Mouse (Mus musculus) cortical plate, adult 2 months (tissue): ENCODE measurements around the gene Ube2q2. TPM values are rescaled to one million over a fixed set of nuclear protein-coding genes. Genes with fewer than 3 reads are reported as not detected.
A peak's percentile ranks its signal among the peaks of the same experiment; 100 is the strongest.
"Not testable (repeated sequence)": the region's sequence is repeated elsewhere in the genome, so short reads cannot be mapped to it uniquely, and the experiment has no call there.

Experiments used
- H3K27ac ChIP-seq: fragments of 200-500 bp; 2 replicates; pipeline ENCODE4 v1.5.1; 2012; ENCODE audit warnings: low read length, control low read depth, inconsistent platforms; ENCODE audit not compliant: insufficient read depth
- H3K4me1 ChIP-seq: fragments of 200-500 bp; 2 replicates; pipeline ENCODE4 v1.6.1; 2011; ENCODE audit warnings: low read length; ENCODE audit not compliant: control insufficient read depth, insufficient read depth
- H3K4me3 ChIP-seq: fragments of 200-500 bp; 2 replicates; pipeline ENCODE4 v1.5.1; 2011; ENCODE audit warnings: mild to moderate bottlenecking, low read length, control low read depth; ENCODE audit not compliant: insufficient read depth
- CTCF ChIP-seq: fragments of 200-500 bp; IDR thresholded peaks from 2 replicates; pipeline ENCODE4 v1.5.1; 2011; ENCODE audit warnings: mild to moderate bottlenecking, control low read depth, low read length; ENCODE audit not compliant: insufficient read depth; ENCODE audit errors: extremely low read depth
- POLR2A ChIP-seq: fragments of 200-500 bp; IDR thresholded peaks from 2 replicates; pipeline ENCODE4 v1.6.1; 2011; ENCODE audit warnings: mild to moderate bottlenecking, low read length, control low read depth; ENCODE audit not compliant: insufficient read depth; ENCODE audit errors: extremely low read depth
- polyA plus RNA-seq: library from polyadenylated mRNA; depleted of rRNA; stranded (reverse); fragments of >200 nt; gene quantifications from 2 replicates; pipeline ENCODE4 v1.2.3, GENCODE M21; 2012; rRNA removed

Gene Ube2q2
- polyA plus RNA-seq: 40.8 and 44.8 TPM in 2 replicates

DNA sequence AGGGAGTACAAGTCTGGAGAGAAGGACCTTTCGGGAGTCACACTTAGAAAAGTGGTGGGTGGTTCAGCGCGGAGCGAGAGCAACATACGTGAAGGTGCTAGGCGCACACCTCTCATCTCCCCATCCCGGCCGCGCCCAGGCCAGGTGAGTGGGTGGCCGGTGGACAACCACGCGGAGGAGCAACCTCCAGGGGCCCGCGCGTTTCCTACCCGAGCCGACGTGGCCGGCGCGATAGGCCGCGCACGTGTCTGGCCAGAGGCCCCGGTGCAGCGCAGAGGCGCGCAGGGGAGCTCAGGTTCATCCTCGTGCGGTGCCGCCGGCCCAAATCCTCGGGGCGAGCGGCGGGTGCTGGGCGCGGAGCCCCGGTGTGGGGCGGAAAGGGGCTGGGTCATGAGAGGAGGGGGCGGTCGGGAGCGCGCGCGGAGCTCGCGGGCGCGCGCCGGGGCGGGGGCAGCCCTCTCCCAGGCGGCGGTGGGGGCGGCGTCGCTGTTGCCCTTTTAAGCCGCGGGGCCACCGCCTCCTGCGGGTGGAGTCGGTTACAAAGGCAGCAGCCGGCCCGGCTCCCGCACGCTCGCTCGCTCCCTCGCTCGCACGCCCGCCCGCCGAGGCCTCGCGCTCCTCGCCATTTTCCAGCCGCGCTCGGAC, at the start of gene Ube2q2:
Ube2q2 (plus strand) TSS at position 1 of the 645 bp plus-strand sequence.
- Histone ChIP-seq H3K4me1 (peaks cover 1% of the 10 kb centered on the region; the same call in 1 of the 2 replicates), H3K27ac (peak within 1 kb of the TSS; percentile 81), H3K4me3 (peak within 1 kb of the TSS; percentile 99)
- no peak for TF ChIP-seq POLR2A
- no peak for TF ChIP-seq CTCF

DNA sequence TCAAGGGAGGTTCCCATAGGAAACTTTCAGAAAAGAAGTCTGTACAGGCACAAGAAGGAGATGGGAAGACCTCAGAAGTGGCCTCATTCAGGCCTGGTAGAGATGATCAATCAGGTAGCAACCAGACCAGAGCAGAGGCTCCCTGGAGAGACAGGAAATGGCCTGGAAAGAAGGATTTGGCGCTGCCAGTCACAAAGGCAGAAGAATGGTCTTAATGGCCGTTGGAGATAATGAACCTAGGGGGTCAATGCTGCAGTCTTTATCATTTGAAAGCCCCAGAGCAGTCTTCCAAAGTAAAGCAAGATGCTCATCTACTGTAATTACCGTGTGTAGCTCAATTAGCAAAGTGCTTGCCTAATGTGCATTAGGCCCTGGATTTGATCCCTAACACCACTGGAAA, 47.5 kb upstream of the Ube2q2 start:
- Histone ChIP-seq H3K4me3 (no peak overlapping the region), H3K27ac (no peak overlapping the region)
- TF ChIP-seq CTCF: no peak
- TF ChIP-seq POLR2A: no peak

DNA sequence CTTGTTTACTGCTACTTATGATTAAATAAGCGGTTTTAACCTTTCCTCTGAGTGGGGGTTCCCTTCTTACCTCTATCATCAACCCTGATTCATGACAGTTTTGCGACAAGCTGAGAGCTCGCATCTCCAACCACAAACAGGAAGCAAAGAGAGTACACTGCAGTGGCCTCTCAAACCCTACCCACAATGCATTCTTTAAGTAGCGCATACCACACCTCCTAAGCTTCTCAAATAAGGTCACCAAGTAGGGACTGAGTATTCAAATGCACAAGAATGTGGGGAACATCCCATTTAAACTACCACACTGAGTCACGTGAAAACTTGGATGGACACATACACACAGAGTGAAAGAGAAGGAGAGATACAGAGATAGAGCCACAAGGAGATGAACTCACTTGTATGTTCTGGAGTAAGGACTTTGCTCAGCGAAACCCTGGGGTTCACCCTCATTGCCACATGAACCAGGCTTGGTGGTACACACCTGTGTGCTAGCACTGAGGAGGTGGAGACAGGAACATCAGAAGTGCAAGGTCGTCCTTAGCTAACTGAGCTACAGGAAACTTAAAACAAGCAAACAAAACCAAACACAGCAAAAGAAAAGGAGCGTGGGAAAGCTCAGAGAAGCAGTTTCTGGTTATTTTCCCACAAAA, 46.3 kb upstream of the Ube2q2 start:
- no peak for TF ChIP-seq POLR2A
- no peak for TF ChIP-seq CTCF
- H3K27ac ChIP-seq: no peak overlapping the region
- H3K4me3 ChIP-seq: no peak overlapping the region
- no peaks in the 10 kb centered on the region for H3K4me1 ChIP-seq

More for the DNA sequence above, 47.5 kb upstream of the Ube2q2 start:
- H3K4me1 ChIP-seq: no peaks in the 10 kb centered on the region

DNA sequence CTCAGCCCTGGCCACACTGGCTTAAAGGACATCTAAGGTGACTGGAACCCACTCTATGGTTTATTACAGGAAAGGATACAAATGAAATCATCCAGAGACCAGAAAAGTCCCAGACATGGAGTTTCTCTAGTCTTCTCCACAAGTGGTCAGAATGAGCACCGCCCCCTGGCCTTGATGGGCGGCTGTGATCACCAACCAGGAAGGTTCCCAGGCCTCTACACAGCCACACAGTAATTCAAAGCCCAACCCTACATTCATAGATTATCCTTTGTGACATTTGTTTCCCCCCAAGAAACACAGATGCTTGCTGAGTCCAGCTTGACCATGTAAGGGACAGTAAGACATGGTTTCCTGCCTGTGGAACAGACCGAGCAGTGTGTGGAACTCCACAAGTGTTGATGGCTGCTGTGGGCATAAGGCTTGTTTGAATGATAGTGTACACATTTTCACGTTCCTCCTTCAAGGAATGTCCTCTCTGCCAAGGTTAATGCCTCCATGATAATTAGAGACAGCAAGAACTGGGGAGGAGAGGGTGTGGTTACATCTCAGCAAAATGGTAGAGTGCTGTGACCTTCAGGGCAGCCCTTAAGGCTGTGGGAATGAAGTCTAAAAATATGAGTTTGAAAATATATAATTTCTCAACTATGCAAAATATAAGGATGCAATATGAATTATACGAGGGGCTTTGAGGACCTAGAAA, 45.6 kb upstream of the Ube2q2 start:
- TF ChIP-seq CTCF: no peak
- TF ChIP-seq POLR2A: no peak
- no peaks in the 10 kb centered on the region for H3K4me1 ChIP-seq

DNA sequence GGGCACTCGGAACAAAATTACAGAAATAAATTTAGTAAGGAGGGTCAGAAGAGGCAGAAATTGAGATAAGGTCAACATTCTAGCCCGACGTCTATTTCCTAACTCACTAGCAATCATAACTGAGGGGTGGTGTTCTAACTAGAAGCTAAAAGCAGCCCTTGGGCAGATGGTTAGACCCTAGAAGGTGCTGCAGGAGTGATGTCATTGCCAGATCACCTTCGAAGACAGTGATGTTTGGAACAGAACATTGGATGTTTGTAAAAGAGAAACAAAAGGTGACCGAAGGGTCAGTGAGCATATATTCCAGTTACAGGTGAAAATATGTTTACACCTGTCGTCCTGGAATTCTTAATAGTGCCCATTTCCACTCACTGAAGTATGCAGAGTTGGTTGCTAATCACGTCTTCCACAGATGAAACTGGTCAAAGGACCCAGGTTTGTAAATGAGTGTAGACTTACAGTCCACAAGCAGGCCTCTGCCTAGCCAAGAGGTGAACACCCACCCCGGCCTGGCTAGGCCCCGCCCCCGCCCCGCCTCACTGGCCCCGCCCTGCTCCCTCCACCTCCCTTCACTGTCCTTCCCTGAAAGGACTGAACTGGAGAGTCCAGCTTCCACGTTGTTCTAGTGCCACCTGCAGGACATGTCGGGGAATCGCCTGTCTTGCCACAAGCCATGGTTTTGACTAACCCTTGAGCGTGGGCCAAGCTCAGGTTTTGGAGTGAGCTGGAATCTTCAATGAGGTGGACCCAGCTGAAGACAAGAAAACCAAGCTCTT, 38.4 kb upstream of the Ube2q2 start:
- H3K27ac ChIP-seq: no peak overlapping the region
- no peak overlapping the region for H3K4me3 ChIP-seq
- TF ChIP-seq POLR2A (no peak), CTCF (peak; percentile 97)
- H3K4me1 ChIP-seq: no peaks in the 10 kb centered on the region

More for the DNA sequence above, 45.6 kb upstream of the Ube2q2 start:
- H3K4me3 ChIP-seq: no peak overlapping the region
- H3K27ac ChIP-seq: no peak overlapping the region

DNA sequence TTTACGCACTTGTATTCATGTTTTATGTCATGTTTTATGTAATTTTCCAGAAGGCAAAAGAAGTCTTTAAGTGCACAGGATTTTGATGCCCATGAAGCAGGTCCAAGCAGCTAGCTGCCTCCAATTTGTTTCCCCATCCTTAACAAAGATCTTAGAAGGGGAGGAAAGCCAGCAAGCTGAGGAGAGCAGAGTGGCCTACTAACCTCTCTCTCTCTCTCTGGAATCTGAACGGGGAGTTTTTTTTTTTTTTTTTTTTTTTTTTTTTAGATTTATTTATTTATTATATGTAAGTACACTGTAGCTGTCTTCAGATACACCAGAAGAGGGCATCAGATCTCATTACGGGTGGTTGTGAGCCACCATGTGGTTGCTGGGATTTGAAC, 37.8 kb upstream of the Ube2q2 start:
- H3K27ac ChIP-seq, H3K4me3 ChIP-seq, H3K4me1 ChIP-seq: not testable (repeated sequence)

DNA sequence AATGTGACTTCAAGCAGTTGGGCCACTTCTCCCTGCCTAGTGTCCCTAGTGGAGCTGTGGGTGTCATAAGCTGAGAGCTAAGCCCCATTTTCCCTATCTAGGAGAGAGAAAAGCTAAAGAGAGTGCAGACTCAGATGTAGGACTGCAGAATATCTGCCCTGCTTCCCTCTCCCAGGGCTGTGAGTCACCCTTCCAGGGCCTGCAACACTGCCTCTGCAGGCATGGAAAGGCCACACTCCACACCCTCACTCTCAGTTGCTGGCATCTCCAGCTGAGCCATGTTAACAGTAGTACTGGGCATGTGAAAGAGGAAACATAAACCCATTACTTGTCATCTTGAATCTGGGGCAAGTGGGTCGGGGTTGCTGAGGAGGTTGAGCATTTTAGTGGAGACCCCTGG, 33.9 kb upstream of the Ube2q2 start:
- TF ChIP-seq POLR2A (no peak), CTCF (no peak)
- no peak overlapping the region for H3K4me3 ChIP-seq
- H3K27ac ChIP-seq: no peak overlapping the region
- no peaks in the 10 kb centered on the region for H3K4me1 ChIP-seq

DNA sequence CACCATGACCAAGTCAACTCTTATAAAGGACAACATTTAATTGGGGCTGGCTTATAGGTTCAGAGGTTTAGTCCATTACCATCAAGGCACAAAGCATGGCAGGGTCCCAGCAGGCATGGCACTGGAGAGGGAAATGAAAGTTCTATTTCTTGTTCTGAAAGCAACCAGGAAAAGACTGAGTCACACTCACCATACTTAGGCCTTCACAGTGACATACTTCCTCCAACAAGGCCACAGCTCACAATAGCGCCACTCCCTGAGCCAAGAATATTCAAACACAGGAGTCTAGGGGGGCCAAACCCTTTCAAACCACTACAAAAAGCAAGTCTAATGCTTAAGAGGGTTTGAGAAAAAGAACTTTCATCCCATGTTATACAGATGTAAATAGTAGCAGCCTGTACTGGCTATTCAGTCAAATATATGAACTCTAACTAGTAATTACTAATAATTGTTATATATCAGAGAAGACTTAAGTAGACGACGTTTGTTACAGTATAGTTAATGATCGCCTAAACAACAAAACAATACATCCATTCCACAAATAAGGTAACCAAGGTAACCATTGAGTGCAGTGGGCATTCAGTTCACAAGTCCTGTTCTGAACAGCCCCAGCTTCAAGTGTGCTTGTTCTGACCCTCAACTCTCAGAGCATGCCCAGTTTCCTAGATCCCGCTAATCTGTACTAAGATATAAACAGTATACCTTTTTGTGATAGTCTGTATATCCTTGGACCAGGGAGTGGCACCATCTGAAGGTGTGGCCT, 31.2 kb upstream of the Ube2q2 start:
- Histone ChIP-seq H3K4me1 (no peaks in the 10 kb centered on the region), H3K4me3 (no peak overlapping the region), H3K27ac (no peak overlapping the region)
- TF ChIP-seq POLR2A: no peak
- no peak for TF ChIP-seq CTCF

DNA sequence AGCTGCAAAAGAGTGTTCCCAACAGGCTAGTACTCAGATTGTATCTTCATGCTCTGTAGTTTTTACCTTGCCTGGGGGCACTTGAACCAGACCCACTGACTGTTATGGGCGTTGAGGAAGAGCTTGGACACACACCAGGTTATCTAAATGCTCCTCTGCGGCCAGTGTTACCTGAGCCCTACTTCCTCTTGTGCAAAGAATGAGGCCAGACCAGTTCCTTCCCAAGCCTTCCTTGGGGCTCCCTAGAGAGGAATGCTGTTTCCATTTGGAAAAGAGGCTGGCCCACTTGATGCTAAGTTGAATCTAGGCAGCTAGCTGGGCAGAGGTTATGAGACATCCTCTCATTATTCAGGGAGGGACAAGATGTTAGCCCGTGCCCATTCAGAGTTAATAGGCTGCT, 26.1 kb upstream of the Ube2q2 start:
- Histone ChIP-seq H3K27ac (no peak overlapping the region), H3K4me3 (no peak overlapping the region), H3K4me1 (no peaks in the 10 kb centered on the region)
- TF ChIP-seq CTCF: no peak
- TF ChIP-seq POLR2A: no peak
